Mouse (Mus musculus): ENCODE measurements around the gene Kdm5b. TPM values are rescaled to one million over a fixed set of nuclear protein-coding genes. Genes with fewer than 3 reads are reported as not detected.
A peak's percentile ranks its signal among the peaks of the same experiment; 100 is the strongest.

Kdm5b gene
- polyA plus RNA-seq, 1 experiment from 2014 or later: 46.4 TPM

- Histone ChIP-seq H3K27me3 (ENCODE audit: control insufficient read depth, insufficient read depth, low read depth, low read length) (peaks cover 45% of the 10 kb centered on the region), H3K4me2 (ENCODE audit: low read depth, low read length) (no peak overlapping the region), H3K4me3 (ENCODE audit: low read length) (no peak overlapping the region), H3K9ac (ENCODE audit: low read length) (no peak overlapping the region), H3K36me3 (ENCODE audit: control insufficient read depth, insufficient read depth, low read length) (no peaks in the 10 kb centered on the region), H3K9me3 (ENCODE audit: control insufficient read depth, low read length) (no peaks in the 10 kb centered on the region), H3K27ac (ENCODE audit: low read length) (no peak overlapping the region), H3K4me1 (replicated peaks; ENCODE audit: control insufficient read depth, insufficient read depth, low read length) (peaks cover 18% of the 10 kb centered on the region)
- ATAC-seq (ENCODE audit: low read depth): peak; percentile 65
- 45% methylated on average over 6 of the region's 6 CpGs for WGBS
Measured at GRCm38 (mm10) chr1:134643702-134644101, 83.7 kb downstream of the Kdm5b start.

GRCm38 (mm10) chr1:134645408-134646200, 85.6 kb downstream of the Kdm5b start:
- H3K9ac ChIP-seq (ENCODE audit: low read length): no peak overlapping the region

GRCm38 (mm10) chr1:134646261-134646962, 86.4 kb downstream of the Kdm5b start, which contains the start of gene Syt2:
TSS of gene Syt2 (plus strand) at chr1:134646677.
- ATAC-seq (ENCODE audit: low read depth): peak; percentile 46
- H3K4me2 ChIP-seq (ENCODE audit: low read depth, low read length): peak within 1 kb of the TSS; percentile 83
- H3K36me3 ChIP-seq (ENCODE audit: control insufficient read depth, insufficient read depth, low read length): no peaks in the 10 kb centered on the region
- peak within 1 kb of the TSS; percentile 55 for H3K4me3 ChIP-seq (ENCODE audit: low read length)
- H3K9me3 ChIP-seq (ENCODE audit: control insufficient read depth, low read length): no peaks in the 10 kb centered on the region
- H3K27me3 ChIP-seq (ENCODE audit: control insufficient read depth, insufficient read depth, low read depth, low read length): peaks cover 53% of the 10 kb centered on the region
- under 1% methylated on average over 57 of the region's 63 CpGs for WGBS
- H3K27ac ChIP-seq (ENCODE audit: low read length): no peak within 1 kb of the TSS
- peaks cover 21% of the 10 kb centered on the region for H3K4me1 ChIP-seq (replicated peaks; ENCODE audit: control insufficient read depth, insufficient read depth, low read length)
- peak within 1 kb of the TSS; percentile 53 for H3K9ac ChIP-seq (ENCODE audit: low read length)

More at GRCm38 (mm10) chr1:134645408-134646200, 85.6 kb downstream of the Kdm5b start:
- no peak overlapping the region for H3K27ac ChIP-seq (ENCODE audit: low read length)
- no peaks in the 10 kb centered on the region for H3K36me3 ChIP-seq (ENCODE audit: control insufficient read depth, insufficient read depth, low read length)
- 11% methylated on average over 16 of the region's 16 CpGs for WGBS
- no peak for ATAC-seq (ENCODE audit: low read depth)
- peaks cover 53% of the 10 kb centered on the region for H3K27me3 ChIP-seq (ENCODE audit: control insufficient read depth, insufficient read depth, low read depth, low read length)
- H3K4me2 ChIP-seq (ENCODE audit: low read depth, low read length): peak overlapping the region; percentile 83; the same call in 1 of the 2 replicates
- peak overlapping the region; percentile 55 for H3K4me3 ChIP-seq (ENCODE audit: low read length)
- no peaks in the 10 kb centered on the region for H3K9me3 ChIP-seq (ENCODE audit: control insufficient read depth, low read length)
- H3K4me1 ChIP-seq (replicated peaks; ENCODE audit: control insufficient read depth, insufficient read depth, low read length): peaks cover 18% of the 10 kb centered on the region

GRCm38 (mm10) chr1:134646963-134647282, 87.0 kb downstream of the Kdm5b start:
- H3K4me2 ChIP-seq (ENCODE audit: low read depth, low read length): peak overlapping the region; percentile 83
- no peaks in the 10 kb centered on the region for H3K9me3 ChIP-seq (ENCODE audit: control insufficient read depth, low read length)
- peak overlapping the region; percentile 53 for H3K9ac ChIP-seq (ENCODE audit: low read length)
- H3K4me3 ChIP-seq (ENCODE audit: low read length): peak overlapping the region; percentile 55
- no peaks in the 10 kb centered on the region for H3K36me3 ChIP-seq (ENCODE audit: control insufficient read depth, insufficient read depth, low read length)
- no peak overlapping the region for H3K27ac ChIP-seq (ENCODE audit: low read length)
- WGBS: under 1% methylated on average over 26 of the region's 28 CpGs
- peaks cover 26% of the 10 kb centered on the region for H3K4me1 ChIP-seq (replicated peaks; ENCODE audit: control insufficient read depth, insufficient read depth, low read length)
- H3K27me3 ChIP-seq (ENCODE audit: control insufficient read depth, insufficient read depth, low read depth, low read length): peaks cover 51% of the 10 kb centered on the region
- ATAC-seq (ENCODE audit: low read depth): no peak

GRCm38 (mm10) chr1:134647591-134647990, 87.6 kb downstream of the Kdm5b start:
- no peaks in the 10 kb centered on the region for H3K36me3 ChIP-seq (ENCODE audit: control insufficient read depth, insufficient read depth, low read length)
- H3K27me3 ChIP-seq (ENCODE audit: control insufficient read depth, insufficient read depth, low read depth, low read length): peaks cover 50% of the 10 kb centered on the region
- H3K9ac ChIP-seq (ENCODE audit: low read length): no peak overlapping the region
- no peak overlapping the region for H3K4me3 ChIP-seq (ENCODE audit: low read length)
- H3K4me1 ChIP-seq (replicated peaks; ENCODE audit: control insufficient read depth, insufficient read depth, low read length): peaks cover 31% of the 10 kb centered on the region
- H3K27ac ChIP-seq (ENCODE audit: low read length): no peak overlapping the region
- no peak for ATAC-seq (ENCODE audit: low read depth)
- no peak overlapping the region for H3K4me2 ChIP-seq (ENCODE audit: low read depth, low read length)
- H3K9me3 ChIP-seq (ENCODE audit: control insufficient read depth, low read length): no peaks in the 10 kb centered on the region
- WGBS: 35% methylated on average over 7 of the region's 7 CpGs

GRCm38 (mm10) chr1:134650816-134651215, 90.8 kb downstream of the Kdm5b start:
- no peak overlapping the region for H3K4me2 ChIP-seq (ENCODE audit: low read depth, low read length)
- ATAC-seq (ENCODE audit: low read depth): no peak
- H3K27ac ChIP-seq (ENCODE audit: low read length): no peak overlapping the region
- H3K9me3 ChIP-seq (ENCODE audit: control insufficient read depth, low read length): no peaks in the 10 kb centered on the region; the same call in 1 of the 2 replicates
- no peak overlapping the region for H3K4me3 ChIP-seq (ENCODE audit: low read length)
- H3K36me3 ChIP-seq (ENCODE audit: control insufficient read depth, insufficient read depth, low read length): no peaks in the 10 kb centered on the region
- peaks cover 24% of the 10 kb centered on the region for H3K4me1 ChIP-seq (replicated peaks; ENCODE audit: control insufficient read depth, insufficient read depth, low read length)
- peaks cover 43% of the 10 kb centered on the region for H3K27me3 ChIP-seq (ENCODE audit: control insufficient read depth, insufficient read depth, low read depth, low read length)
- whole genome bisulfite sequencing: 76% methylated on average over 5 of the region's 5 CpGs
- H3K9ac ChIP-seq (ENCODE audit: low read length): no peak overlapping the region

GRCm38 (mm10) chr1:134651268-134651850, 91.4 kb downstream of the Kdm5b start:
- 41% methylated on average over 13 of the region's 13 CpGs for WGBS
- Histone ChIP-seq H3K36me3 (ENCODE audit: control insufficient read depth, insufficient read depth, low read length) (no peaks in the 10 kb centered on the region), H3K4me1 (replicated peaks; ENCODE audit: control insufficient read depth, insufficient read depth, low read length) (peaks cover 19% of the 10 kb centered on the region), H3K9me3 (ENCODE audit: control insufficient read depth, low read length) (no peaks in the 10 kb centered on the region; the same call in 1 of the 2 replicates), H3K27ac (ENCODE audit: low read length) (peak overlapping the region; percentile 31; the same call in 1 of the 2 replicates), H3K4me3 (ENCODE audit: low read length) (no peak overlapping the region), H3K9ac (ENCODE audit: low read length) (peak overlapping the region; percentile 15; the same call in 1 of the 2 replicates), H3K27me3 (ENCODE audit: control insufficient read depth, insufficient read depth, low read depth, low read length) (peaks cover 37% of the 10 kb centered on the region), H3K4me2 (ENCODE audit: low read depth, low read length) (peak overlapping the region; percentile 30; the same call in 1 of the 2 replicates)
- ATAC-seq (ENCODE audit: low read depth): peak; percentile 85; the same call in 1 of the 2 replicates

- H3K4me1 ChIP-seq (replicated peaks; ENCODE audit: control insufficient read depth, insufficient read depth, low read length): peaks cover 14% of the 10 kb centered on the region
- H3K4me3 ChIP-seq (ENCODE audit: low read length): no peak overlapping the region; the same call in 1 of the 2 replicates
- peak overlapping the region; percentile 30; the same call in 1 of the 2 replicates for H3K4me2 ChIP-seq (ENCODE audit: low read depth, low read length)
- peak; percentile 55 for ATAC-seq (ENCODE audit: low read depth)
- peak overlapping the region; percentile 15; the same call in 1 of the 2 replicates for H3K9ac ChIP-seq (ENCODE audit: low read length)
- peaks cover 31% of the 10 kb centered on the region for H3K27me3 ChIP-seq (ENCODE audit: control insufficient read depth, insufficient read depth, low read depth, low read length)
- no peaks in the 10 kb centered on the region; the same call in 1 of the 2 replicates for H3K9me3 ChIP-seq (ENCODE audit: control insufficient read depth, low read length)
- 32% methylated on average over 4 of the region's 4 CpGs for WGBS
- peak overlapping the region; percentile 38; the same call in 1 of the 2 replicates for H3K27ac ChIP-seq (ENCODE audit: low read length)
- no peaks in the 10 kb centered on the region for H3K36me3 ChIP-seq (ENCODE audit: control insufficient read depth, insufficient read depth, low read length)
Measured at GRCm38 (mm10) chr1:134651851-134652398, 92.0 kb downstream of the Kdm5b start.

Measured in lung, embryonic 16.5 days (tissue).